Mouse (Mus musculus) brown adipose tissue, adult 24 weeks (tissue): ENCODE data around the gene Cidec. TPM values are rescaled to one million over a fixed set of nuclear protein-coding genes. Genes with fewer than 3 reads are reported as not detected.
A peak's percentile ranks its signal among the peaks of the same experiment; 100 is the strongest.

Experiments used
- H3K27ac ChIP-seq: fragments of 200-500 bp; replicated peaks from 2 replicates; pipeline ENCODE4 v1.5.1; 2012; ENCODE audit warnings: low read depth, mild to moderate bottlenecking, low read length
- H3K4me1 ChIP-seq: fragments of 200-500 bp; 2 replicates; pipeline ENCODE4 v1.6.1; 2012; ENCODE audit warnings: low read length, mixed read lengths; ENCODE audit not compliant: control insufficient read depth, insufficient read depth, insufficient read length
- H3K4me3 ChIP-seq: fragments of 200-500 bp; 2 replicates; pipeline ENCODE4 v1.5.1; 2012; ENCODE audit warnings: low read depth, mild to moderate bottlenecking, low read length, moderate library complexity; ENCODE audit not compliant: insufficient read depth
- polyA plus RNA-seq: library from polyadenylated mRNA; stranded (reverse); fragments of >200 nt; gene quantifications from 2 replicates; pipeline ENCODE4 v1.2.4, GENCODE M21; 2012; ENCODE audit not compliant: missing spikeins, insufficient read depth, insufficient read length

The Cidec gene
- polyA plus RNA-seq, 1 experiment, result 1,047 TPM

- no peak overlapping the region for H3K4me3 ChIP-seq
Measured at GRCm38 (mm10) chr6:113404649-113405448, 30.7 kb downstream of the Cidec start.

GRCm38 (mm10) chr6:113402094-113402493 is 33.5 kb downstream of the Cidec start:
- H3K4me3 ChIP-seq, result no peak overlapping the region
- no peak overlapping the region for H3K27ac ChIP-seq
- no peaks in the 10 kb centered on the region for H3K4me1 ChIP-seq

More at GRCm38 (mm10) chr6:113404649-113405448, 30.7 kb downstream of the Cidec start:
- H3K27ac ChIP-seq, result no peak overlapping the region
- H3K4me1 ChIP-seq, result no peaks in the 10 kb centered on the region

GRCm38 (mm10) chr6:113396270-113397030 is 39.1 kb downstream of the Cidec start:
- H3K4me1 ChIP-seq, result peaks cover 11% of the 10 kb centered on the region
- no peak overlapping the region for H3K4me3 ChIP-seq
- no peak overlapping the region for H3K27ac ChIP-seq

- H3K27ac ChIP-seq, result no peak overlapping the region
- no peak overlapping the region for H3K4me3 ChIP-seq
- peaks cover 13% of the 10 kb centered on the region for H3K4me1 ChIP-seq
Measured at GRCm38 (mm10) chr6:113395501-113395900, 40.1 kb downstream of the Cidec start.

GRCm38 (mm10) chr6:113394811-113395210 is 40.7 kb downstream of the Cidec start:
- Histone ChIP-seq H3K27ac (no peak overlapping the region), H3K4me3 (no peak overlapping the region), H3K4me1 (peaks cover 13% of the 10 kb centered on the region)

- Histone ChIP-seq H3K4me3 (no peak overlapping the region), H3K4me1 (peaks cover 13% of the 10 kb centered on the region), H3K27ac (peak overlapping the region; percentile 40; the same call in 1 of the 2 replicates)
Measured at GRCm38 (mm10) chr6:113393951-113394350, 41.6 kb downstream of the Cidec start.

- H3K4me1 ChIP-seq, result peaks cover 13% of the 10 kb centered on the region
- peak overlapping the region; percentile 60 for H3K4me3 ChIP-seq
- no peak overlapping the region for H3K27ac ChIP-seq
Measured at GRCm38 (mm10) chr6:113392387-113393071, 43.0 kb downstream of the Cidec start.

- no peak overlapping the region for H3K27ac ChIP-seq
- peak overlapping the region; percentile 60 for H3K4me3 ChIP-seq
- H3K4me1 ChIP-seq, result peaks cover 13% of the 10 kb centered on the region
Measured at GRCm38 (mm10) chr6:113392015-113392386, 43.6 kb downstream of the Cidec start.

GRCm38 (mm10) chr6:113390715-113391114 is 44.8 kb downstream of the Cidec start:
- Histone ChIP-seq H3K27ac (no peak overlapping the region), H3K4me3 (no peak overlapping the region)

GRCm38 (mm10) chr6:113388960-113389359 is 46.6 kb downstream of the Cidec start, which contains the start of gene Ttll3:
Gene Ttll3, plus strand, starts transcription at chr6:113389260.
- no peak within 1 kb of the TSS for H3K4me3 ChIP-seq
- no peak within 1 kb of the TSS for H3K27ac ChIP-seq
- H3K4me1 ChIP-seq, result peaks cover 10% of the 10 kb centered on the region

More at GRCm38 (mm10) chr6:113390715-113391114, 44.8 kb downstream of the Cidec start:
- peaks cover 13% of the 10 kb centered on the region for H3K4me1 ChIP-seq

- Histone ChIP-seq H3K4me3 (no peak overlapping the region), H3K27ac (no peak overlapping the region), H3K4me1 (peaks cover 1% of the 10 kb centered on the region; the same call in 1 of the 2 replicates)
Measured at GRCm38 (mm10) chr6:113386025-113386424, 49.5 kb downstream of the Cidec start.

- no peaks in the 10 kb centered on the region for H3K4me1 ChIP-seq
- H3K27ac ChIP-seq, result no peak overlapping the region
- no peak overlapping the region for H3K4me3 ChIP-seq
Measured at GRCm38 (mm10) chr6:113385160-113385714, 50.3 kb downstream of the Cidec start.

- Histone ChIP-seq H3K4me1 (no peaks in the 10 kb centered on the region; the same call in 1 of the 2 replicates), H3K4me3 (no peak overlapping the region), H3K27ac (no peak overlapping the region)
Measured at GRCm38 (mm10) chr6:113384351-113384927, 51.1 kb downstream of the Cidec start.

- Histone ChIP-seq H3K4me3 (no peak overlapping the region), H3K4me1 (peaks cover 4% of the 10 kb centered on the region; the same call in 1 of the 2 replicates), H3K27ac (no peak overlapping the region)
Measured at GRCm38 (mm10) chr6:113380480-113380879, 55.1 kb downstream of the Cidec start.
